Mouse (Mus musculus): ENCODE results near the gene Mief1. TPM values are rescaled to one million over a fixed set of nuclear protein-coding genes. Genes with fewer than 3 reads are reported as not detected.

Gene Mief1
- polyA plus RNA-seq, 1 experiment from 2014 or later, result 21.1 TPM

DNA sequence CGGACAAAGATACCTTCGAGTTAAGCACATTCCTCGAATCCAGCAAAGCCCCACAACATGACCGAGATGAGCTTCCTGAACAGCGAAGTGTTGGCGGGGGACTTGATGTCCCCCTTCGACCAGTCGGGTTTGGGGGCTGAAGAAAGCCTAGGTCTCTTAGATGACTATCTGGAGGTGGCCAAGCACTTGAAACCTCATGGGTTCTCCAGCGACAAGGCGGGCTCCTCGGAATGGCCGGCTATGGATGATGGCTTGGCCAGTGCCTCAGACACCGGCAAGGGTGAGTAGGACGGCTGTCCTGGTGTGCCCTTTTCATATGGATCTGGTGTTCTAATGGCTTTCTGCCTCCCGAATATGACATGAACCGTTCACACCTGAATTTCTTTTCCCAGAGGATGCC is 22.4 kb downstream of the Mief1 start:
- Histone ChIP-seq H3K9me3 (replicated peaks) (no peaks in the 10 kb centered on the region), H3K36me3 (peaks cover 25% of the 10 kb centered on the region), H3K4me1 (replicated peaks) (peaks cover 49% of the 10 kb centered on the region), H3K4me3 (peak overlapping the region; percentile 95), H3K9ac (peak overlapping the region; percentile 99), H3K27me3 (no peaks in the 10 kb centered on the region), H3K27ac (peak overlapping the region; percentile 99), H3K4me2 (peak overlapping the region; percentile 79)
- no peak for ATAC-seq (replicated peaks; ENCODE audit: insufficient number of reproducible peaks, insufficient read depth, low FRiP score, low read depth)
- WGBS, result 4% methylated on average over 16 of the region's 16 CpGs

DNA sequence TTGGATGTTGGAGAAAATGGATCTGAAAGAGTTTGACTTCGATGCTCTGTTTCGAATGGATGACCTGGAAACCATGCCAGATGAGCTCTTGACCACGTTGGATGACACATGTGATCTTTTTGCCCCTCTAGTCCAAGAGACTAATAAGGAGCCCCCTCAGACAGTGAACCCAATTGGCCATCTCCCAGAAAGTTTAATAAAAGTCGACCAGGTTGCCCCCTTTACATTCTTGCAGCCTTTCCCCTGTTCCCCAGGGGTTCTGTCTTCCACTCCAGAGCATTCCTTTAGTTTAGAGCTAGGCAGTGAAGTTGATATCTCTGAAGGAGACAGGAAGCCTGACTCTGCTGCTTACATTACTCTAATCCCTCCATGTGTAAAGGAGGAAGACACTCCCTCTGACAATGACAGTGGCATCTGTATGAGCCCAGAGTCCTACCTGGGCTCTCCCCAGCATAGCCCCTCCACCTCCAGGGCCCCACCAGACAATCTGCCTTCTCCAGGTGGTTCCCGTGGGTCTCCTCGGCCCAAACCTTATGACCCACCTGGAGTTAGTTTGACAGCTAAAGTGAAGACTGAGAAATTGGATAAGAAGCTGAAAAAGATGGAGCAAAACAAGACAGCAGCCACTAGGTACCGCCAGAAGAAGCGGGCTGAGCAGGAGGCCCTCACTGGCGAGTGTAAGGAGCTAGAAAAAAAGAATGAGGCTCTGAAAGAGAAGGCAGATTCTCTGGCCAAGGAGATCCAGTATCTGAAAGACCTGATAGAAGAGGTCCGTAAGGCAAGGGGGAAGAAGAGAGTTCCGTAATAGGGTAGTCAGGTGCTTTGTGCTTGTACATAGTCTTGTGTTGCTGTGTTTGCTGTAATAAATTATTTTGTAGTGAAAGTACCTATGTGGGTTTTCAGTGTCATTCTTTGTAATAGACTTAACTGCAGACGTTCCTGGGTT is 23.1 kb downstream of the Mief1 start:
- no peak for ATAC-seq (replicated peaks; ENCODE audit: insufficient number of reproducible peaks, insufficient read depth, low FRiP score, low read depth)
- 54% methylated on average over 12 of the region's 12 CpGs for WGBS

DNA sequence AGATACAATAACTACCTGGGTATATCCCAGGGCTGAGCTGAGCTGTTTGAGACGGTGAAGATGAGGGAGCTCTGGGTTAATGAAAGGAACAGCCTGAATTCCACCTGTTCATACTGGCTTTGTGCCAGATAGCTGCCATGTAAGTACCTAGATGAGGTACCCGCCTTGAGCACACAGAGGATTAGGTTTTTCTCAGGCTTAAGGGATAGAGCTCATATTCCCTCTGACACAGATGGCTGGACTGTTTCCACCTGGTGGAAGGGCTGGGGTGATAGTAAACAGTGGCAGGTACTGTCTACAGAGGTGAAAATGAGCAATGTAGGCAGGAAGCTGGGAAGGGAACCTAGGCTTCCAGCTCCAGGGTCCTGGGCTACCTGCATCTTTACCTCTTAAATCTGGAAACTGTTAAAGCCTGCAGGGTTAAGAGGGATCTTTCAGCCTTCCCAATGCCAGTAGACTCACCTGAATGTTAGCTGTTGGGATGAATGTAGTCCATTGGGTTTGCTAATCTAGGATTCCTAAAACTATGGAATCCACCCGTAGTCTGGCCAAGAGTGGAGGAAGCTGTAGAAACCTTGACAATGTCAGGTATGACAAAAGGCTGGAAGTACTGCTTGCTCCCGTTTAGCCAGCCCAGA is 23.9 kb downstream of the Mief1 start:
- no peaks in the 10 kb centered on the region for H3K9me3 ChIP-seq (replicated peaks)
- H3K27ac ChIP-seq, result peak overlapping the region; percentile 99
- H3K4me1 ChIP-seq (replicated peaks), result peaks cover 41% of the 10 kb centered on the region
- H3K9ac ChIP-seq, result peak overlapping the region; percentile 99; the same call in 1 of the 2 replicates
- WGBS, result 24% methylated on average over 4 of the region's 4 CpGs
- peak overlapping the region; percentile 95 for H3K4me3 ChIP-seq
- H3K36me3 ChIP-seq, result peaks cover 25% of the 10 kb centered on the region
- peak overlapping the region; percentile 79 for H3K4me2 ChIP-seq
- H3K27me3 ChIP-seq, result no peaks in the 10 kb centered on the region
- ATAC-seq (replicated peaks; ENCODE audit: insufficient number of reproducible peaks, insufficient read depth, low FRiP score, low read depth), result no peak

More for the DNA sequence above, 23.1 kb downstream of the Mief1 start:
- Histone ChIP-seq H3K36me3 (peaks cover 25% of the 10 kb centered on the region), H3K4me2 (peak overlapping the region; percentile 79), H3K9ac (peak overlapping the region; percentile 99), H3K4me1 (replicated peaks) (peaks cover 42% of the 10 kb centered on the region), H3K27me3 (no peaks in the 10 kb centered on the region), H3K9me3 (replicated peaks) (no peaks in the 10 kb centered on the region), H3K27ac (peak overlapping the region; percentile 99), H3K4me3 (peak overlapping the region; percentile 95)

DNA sequence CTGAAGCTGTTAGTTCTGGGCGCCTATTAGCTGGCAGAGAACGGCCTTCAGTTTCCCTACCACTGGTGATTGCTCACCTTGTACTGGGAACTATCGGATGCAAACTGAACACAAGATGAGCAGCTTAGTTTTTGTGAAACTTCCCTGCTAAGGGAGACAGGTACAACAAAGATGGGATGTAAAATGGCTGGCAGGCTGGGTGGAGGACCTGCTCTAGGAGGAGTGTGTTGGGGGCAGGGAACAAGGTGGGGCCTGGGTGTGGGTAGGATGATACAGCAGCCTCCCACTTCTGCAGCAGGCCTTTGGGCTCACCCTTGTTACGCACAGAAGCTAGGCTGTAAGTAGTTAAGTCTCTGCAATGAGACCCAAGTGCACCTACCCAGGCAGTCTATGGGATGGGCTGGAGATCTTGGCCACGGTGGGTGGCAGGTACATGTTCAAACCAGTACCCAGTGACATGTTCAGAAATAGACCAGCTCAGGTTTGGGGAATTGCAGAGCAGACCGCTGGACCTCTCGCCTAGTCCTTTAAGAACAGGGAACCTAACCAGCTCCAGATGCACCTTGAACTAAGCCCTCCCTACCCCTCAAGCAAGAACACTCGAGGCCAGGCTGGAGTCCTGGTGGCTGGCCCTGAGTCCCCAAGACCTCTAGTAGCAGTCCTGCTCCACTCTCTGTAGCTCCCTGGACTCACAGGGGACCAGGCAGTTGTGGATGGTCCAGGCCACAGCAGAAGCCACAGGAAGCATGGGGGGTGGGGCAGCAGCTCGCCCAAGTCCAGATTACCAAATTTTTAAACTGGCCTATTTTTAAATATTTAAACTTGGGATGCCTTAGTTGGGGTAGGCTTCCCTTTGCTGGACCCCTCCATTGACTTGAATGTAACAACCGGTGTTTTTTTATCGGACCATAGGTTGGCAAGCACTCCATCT is 24.7 kb downstream of the Mief1 start:
- Histone ChIP-seq H3K4me2 (peak overlapping the region; percentile 79; the same call in 1 of the 2 replicates), H3K27ac (peak overlapping the region; percentile 99), H3K36me3 (peaks cover 25% of the 10 kb centered on the region), H3K4me3 (no peak overlapping the region), H3K9ac (no peak overlapping the region), H3K9me3 (replicated peaks) (no peaks in the 10 kb centered on the region), H3K27me3 (no peaks in the 10 kb centered on the region), H3K4me1 (replicated peaks) (peaks cover 46% of the 10 kb centered on the region)
- no peak for ATAC-seq (replicated peaks; ENCODE audit: insufficient number of reproducible peaks, insufficient read depth, low FRiP score, low read depth)
- WGBS, result 52% methylated on average over 11 of the region's 11 CpGs

DNA sequence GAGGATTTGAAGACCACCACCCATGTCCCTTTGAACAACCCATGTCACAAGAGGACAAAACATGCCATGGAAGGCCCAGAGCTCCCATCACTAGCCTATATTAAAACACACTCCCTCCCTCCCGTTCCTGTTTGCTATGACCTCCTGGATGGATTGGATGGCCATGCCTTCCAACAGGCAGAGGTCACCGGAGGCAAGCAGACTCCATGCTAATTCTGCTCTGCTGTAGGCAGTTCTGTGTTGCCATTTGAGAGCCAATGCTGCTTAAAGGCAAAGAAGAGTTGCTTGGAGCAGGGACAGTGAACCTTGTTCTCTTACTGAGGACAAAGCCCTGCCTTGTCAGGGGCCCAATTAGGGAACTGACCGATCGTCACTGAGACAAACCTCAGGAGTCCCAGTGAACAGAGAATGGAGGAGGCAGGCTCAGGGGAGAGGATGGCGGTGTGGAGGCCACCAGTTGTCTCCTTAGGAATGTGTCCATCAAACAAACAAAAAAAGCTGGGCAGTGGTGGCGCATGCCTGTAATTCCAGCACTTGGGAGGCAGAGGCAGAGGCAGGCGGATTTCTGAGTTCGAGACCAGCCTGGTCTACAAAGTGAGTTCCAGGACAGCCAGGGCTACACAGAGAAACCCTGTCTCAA is 25.7 kb downstream of the Mief1 start:
- H3K27ac ChIP-seq, result no peak overlapping the region
- H3K4me2 ChIP-seq, result no peak overlapping the region
- 72% methylated on average over 8 of the region's 8 CpGs for WGBS
- H3K36me3 ChIP-seq, result peaks cover 25% of the 10 kb centered on the region
- H3K4me3 ChIP-seq, result no peak overlapping the region
- peaks cover 39% of the 10 kb centered on the region for H3K4me1 ChIP-seq (replicated peaks)
- no peaks in the 10 kb centered on the region for H3K9me3 ChIP-seq (replicated peaks)
- no peaks in the 10 kb centered on the region for H3K27me3 ChIP-seq
- H3K9ac ChIP-seq, result no peak overlapping the region; the same call in 1 of the 2 replicates
- no peak for ATAC-seq (replicated peaks; ENCODE audit: insufficient number of reproducible peaks, insufficient read depth, low FRiP score, low read depth)

DNA sequence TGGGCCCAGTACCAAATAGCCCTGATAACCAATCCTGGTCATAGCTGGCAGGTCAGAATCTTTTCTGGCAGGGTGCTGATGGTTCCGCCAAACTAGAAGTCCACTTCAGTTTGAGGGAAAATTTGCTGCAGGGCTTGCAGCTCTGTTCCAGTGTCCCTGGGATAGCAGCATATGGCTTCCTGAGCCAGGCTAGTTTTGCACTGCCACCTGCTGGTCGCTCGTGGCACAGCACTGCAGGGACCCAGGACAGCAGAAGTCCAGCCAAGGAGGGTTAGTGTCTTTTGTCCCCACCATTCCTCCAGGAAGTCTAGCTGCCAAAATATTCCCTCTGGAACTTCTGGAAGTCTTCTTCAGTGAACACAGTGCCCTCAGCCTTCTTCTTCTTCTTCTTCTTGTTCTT is 26.9 kb downstream of the Mief1 start:
- no peak overlapping the region for H3K27ac ChIP-seq
- no peak for ATAC-seq (replicated peaks; ENCODE audit: insufficient number of reproducible peaks, insufficient read depth, low FRiP score, low read depth)
- no peaks in the 10 kb centered on the region for H3K9me3 ChIP-seq (replicated peaks)
- H3K4me1 ChIP-seq (replicated peaks), result peaks cover 40% of the 10 kb centered on the region
- no peaks in the 10 kb centered on the region for H3K27me3 ChIP-seq
- 8% methylated on average over 3 of the region's 3 CpGs for WGBS
- no peak overlapping the region for H3K4me3 ChIP-seq
- H3K4me2 ChIP-seq, result no peak overlapping the region
- peaks cover 25% of the 10 kb centered on the region for H3K36me3 ChIP-seq
- no peak overlapping the region for H3K9ac ChIP-seq

DNA sequence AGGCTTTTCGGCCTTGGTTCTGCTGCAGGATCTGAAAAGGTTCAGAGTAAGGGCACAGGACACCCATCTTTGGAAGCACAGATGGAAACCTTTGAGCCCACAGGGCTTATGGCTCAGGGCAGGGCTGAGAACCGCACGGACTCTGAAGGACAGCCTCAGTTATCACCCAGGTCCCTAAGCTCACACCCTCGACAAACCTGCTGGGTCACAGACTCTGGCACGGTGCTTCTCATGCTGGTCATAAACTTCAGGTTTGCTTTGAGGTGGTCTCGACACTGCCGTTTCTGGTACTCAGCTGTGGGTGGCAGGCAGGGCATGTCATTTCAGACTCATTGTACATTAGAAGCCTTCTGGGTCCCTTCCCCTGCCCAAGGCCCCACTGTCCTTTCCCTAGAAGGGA is 27.3 kb downstream of the Mief1 start:
- Histone ChIP-seq H3K27me3 (no peaks in the 10 kb centered on the region), H3K4me3 (no peak overlapping the region), H3K9me3 (replicated peaks) (no peaks in the 10 kb centered on the region), H3K27ac (no peak overlapping the region), H3K9ac (no peak overlapping the region), H3K4me1 (replicated peaks) (peaks cover 40% of the 10 kb centered on the region), H3K4me2 (no peak overlapping the region), H3K36me3 (peaks cover 25% of the 10 kb centered on the region)
- no peak for ATAC-seq (replicated peaks; ENCODE audit: insufficient number of reproducible peaks, insufficient read depth, low FRiP score, low read depth)
- 84% methylated on average over 7 of the region's 7 CpGs for WGBS

DNA sequence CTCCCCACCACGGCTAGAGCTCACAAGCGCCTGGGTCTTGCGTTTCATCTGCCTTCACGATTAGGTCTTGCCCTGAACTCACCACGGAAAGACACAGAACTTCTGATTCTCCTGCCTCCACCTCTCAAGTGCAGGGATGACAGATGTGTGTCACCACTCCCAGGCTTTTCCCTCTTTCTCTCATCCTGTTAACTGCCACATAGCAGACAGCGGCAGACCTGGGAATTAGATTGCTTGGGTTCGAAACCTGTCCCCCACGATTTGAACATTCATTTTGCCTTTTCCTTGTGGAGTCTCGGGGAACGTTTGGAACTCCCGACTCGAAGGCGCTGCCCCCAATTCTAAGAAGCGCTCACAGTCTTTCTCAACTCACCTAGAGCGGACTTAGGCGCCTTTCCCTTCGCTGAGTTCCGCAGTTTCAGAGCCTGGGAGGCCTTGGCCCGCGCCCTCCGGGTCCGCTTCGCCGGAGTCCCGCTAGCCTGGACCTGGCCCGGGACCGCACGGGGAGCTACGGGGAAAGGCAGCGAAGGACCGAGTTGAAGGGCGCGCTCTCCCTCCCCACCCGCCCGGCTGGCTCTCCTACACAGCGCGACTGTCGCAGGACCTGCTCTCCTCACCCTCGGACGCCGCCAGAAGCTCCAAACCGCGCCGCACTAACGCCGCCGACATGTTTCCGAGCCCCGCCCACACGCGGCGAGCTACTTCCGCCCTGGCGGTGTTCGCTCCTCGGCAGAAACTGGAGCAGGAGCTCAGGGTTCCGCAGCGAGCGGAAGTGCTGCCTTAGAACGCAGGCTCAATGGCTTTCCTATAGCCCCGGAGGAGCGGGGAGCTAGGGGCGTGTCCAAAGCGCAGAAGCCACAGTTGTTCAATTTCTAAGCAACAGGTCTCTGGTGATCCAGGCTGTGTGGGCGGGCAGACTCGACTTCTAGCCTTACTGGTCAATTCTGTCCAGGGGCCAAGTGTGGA is 30.1 kb downstream of the Mief1 start, which contains the start of gene Rps19bp1:
TSS of gene Rps19bp1 (minus strand) at position 706 of the 966 bp plus-strand sequence.
- Histone ChIP-seq H3K4me1 (replicated peaks) (peaks cover 15% of the 10 kb centered on the region), H3K27me3 (0 out of 2 replicates have a peak, but pooled peaks cover 2% of the 10 kb centered on the region), H3K9me3 (replicated peaks) (no peaks in the 10 kb centered on the region), H3K9ac (peak within 1 kb of the TSS; percentile 90), H3K36me3 (peaks cover 4% of the 10 kb centered on the region; the same call in 1 of the 2 replicates), H3K4me3 (peak within 1 kb of the TSS; percentile 81), H3K27ac (peak within 1 kb of the TSS; percentile 73), H3K4me2 (peak within 1 kb of the TSS; percentile 82)
- peak; percentile 89 for ATAC-seq (replicated peaks; ENCODE audit: insufficient number of reproducible peaks, insufficient read depth, low FRiP score, low read depth)
- under 1% methylated on average over 66 of the region's 66 CpGs for WGBS

DNA sequence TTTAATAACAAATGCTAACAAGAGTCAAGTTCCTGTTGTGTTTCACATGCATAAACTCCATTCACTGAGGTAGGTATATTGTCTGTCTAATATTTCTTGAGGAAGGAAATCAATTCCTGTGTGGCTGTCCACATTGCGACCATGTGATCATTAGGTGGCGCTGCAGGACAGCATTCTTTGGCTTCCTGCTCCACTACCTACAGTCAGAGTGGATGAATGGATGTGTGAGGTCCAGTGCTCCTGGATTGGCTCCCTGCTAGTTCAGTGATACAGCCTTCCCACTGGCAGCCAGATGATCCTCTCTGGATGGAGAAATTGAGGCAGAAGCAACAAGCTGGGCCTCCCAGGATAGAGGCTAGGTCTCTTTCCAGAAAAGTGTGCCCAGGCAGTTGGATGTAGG is 32.5 kb downstream of the Mief1 start:
- H3K9ac ChIP-seq, result no peak overlapping the region
- no peak for ATAC-seq (replicated peaks; ENCODE audit: insufficient number of reproducible peaks, insufficient read depth, low FRiP score, low read depth)
- H3K36me3 ChIP-seq, result no peaks in the 10 kb centered on the region
- H3K27ac ChIP-seq, result no peak overlapping the region
- peaks cover 15% of the 10 kb centered on the region for H3K4me1 ChIP-seq (replicated peaks)
- H3K27me3 ChIP-seq, result 0 out of 2 replicates have a peak, but pooled peaks cover 2% of the 10 kb centered on the region
- H3K4me3 ChIP-seq, result no peak overlapping the region
- H3K4me2 ChIP-seq, result no peak overlapping the region
- WGBS, result 0% methylated on average over 2 of the region's 2 CpGs
- no peaks in the 10 kb centered on the region for H3K9me3 ChIP-seq (replicated peaks)

Data from heart, embryonic 15.5 days (tissue).